Mouse (Mus musculus) MEL (cell line): Measurements from ENCODE around the gene Sowaha. TPM values are rescaled to one million over a fixed set of nuclear protein-coding genes. Genes with fewer than 3 reads are reported as not detected.

ENCODE experiments used
- DNase-seq: peaks from one replicate; pipeline ENCODE4 v3.0.0; 2011; ENCODE audit warnings: low read depth, low spot score
- H3K27ac ChIP-seq: 2 replicates; pipeline ENCODE4 v1.5.1; 2012; ENCODE audit warnings: low read depth, mild to moderate bottlenecking, control low read depth, low read length, moderate library complexity; ENCODE audit not compliant: control insufficient read depth
- H3K27me3 ChIP-seq, 2 experiments: fragments of 150-350 bp in 1 of 2; sonication (generic) in 1 of 2; 2 replicates each; pipeline ENCODE4 v1.6.1; 2012; ENCODE audit warnings: low read length in 2 of 2, mild to moderate bottlenecking in 2 of 2, improper control_type of control experiment in 1 of 2, moderate library complexity in 1 of 2; ENCODE audit not compliant: insufficient read depth in 2 of 2, control insufficient read depth in 1 of 2
- H3K36me3 ChIP-seq, 2 experiments: 2 replicates each; pipeline ENCODE4 v1.6.1; 2012 to 2014; ENCODE audit warnings: low read length in 2 of 2, improper control_type of control experiment in 1 of 2, inconsistent platforms in 1 of 2, mild to moderate bottlenecking in 1 of 2; ENCODE audit not compliant: insufficient read depth in 2 of 2, control insufficient read depth in 1 of 2
- H3K4me1 ChIP-seq, 2 experiments: fragments of 150-350 bp in 1 of 2; sonication (generic) in 1 of 2; 2 replicates each; pipeline ENCODE4 v1.6.1; 2012; ENCODE audit warnings: low read length in 2 of 2, improper control_type of control experiment in 1 of 2, mild to moderate bottlenecking in 1 of 2; ENCODE audit not compliant: insufficient read depth in 2 of 2, control insufficient read depth in 1 of 2
- H3K4me3 ChIP-seq, 2 experiments: fragments of 150-350 bp in 1 of 2; sonication (generic) in 1 of 2; 2 replicates each; pipeline ENCODE4 v1.5.1; 2012; ENCODE audit warnings: low read depth in 2 of 2, low read length in 2 of 2, mild to moderate bottlenecking in 2 of 2, moderate library complexity in 2 of 2, control low read depth in 1 of 2, improper control_type of control experiment in 1 of 2; ENCODE audit not compliant: control insufficient read depth in 1 of 2, insufficient read depth in 1 of 2
- H3K79me2 ChIP-seq: 2 replicates; pipeline ENCODE4 v1.6.1; 2012; ENCODE audit warnings: mild to moderate bottlenecking, low read length, moderate library complexity; ENCODE audit not compliant: control insufficient read depth, poor library complexity, insufficient read depth
- H3K9ac ChIP-seq: 2 replicates; pipeline ENCODE4 v1.6.1; 2012; ENCODE audit warnings: low read depth, mild to moderate bottlenecking, control low read depth, low read length, moderate library complexity; ENCODE audit not compliant: control insufficient read depth, poor library complexity, severe bottlenecking
- H3K9me3 ChIP-seq: fragments of 150-350 bp; sonication (generic); replicated peaks from 2 replicates; pipeline ENCODE4 v1.6.1; 2012; ENCODE audit warnings: mild to moderate bottlenecking, low read length, improper control_type of control experiment, moderate library complexity; ENCODE audit not compliant: insufficient read depth
- BHLHE40 ChIP-seq: IDR thresholded peaks from 2 replicates; pipeline ENCODE4 v1.6.1; 2012; ENCODE audit warnings: low read depth, mild to moderate bottlenecking, inconsistent platforms, low read length, improper control_type of control experiment, borderline replicate concordance
- CHD1 ChIP-seq: IDR thresholded peaks from 2 replicates; pipeline ENCODE4 v1.6.1; 2012; ENCODE audit warnings: low read depth, mild to moderate bottlenecking, inconsistent platforms, low read length, improper control_type of control experiment
- ELF1 ChIP-seq: IDR thresholded peaks from 2 replicates; pipeline ENCODE4 v1.6.1; 2014; ENCODE audit warnings: low read depth, mild to moderate bottlenecking, inconsistent platforms, low read length, improper control_type of control experiment, moderate library complexity
- EP300 ChIP-seq, 2 experiments: IDR thresholded peaks; 2 replicates each; pipeline ENCODE4 v1.6.1; 2011; ENCODE audit warnings: improper control_type of control experiment in 2 of 2, low read length in 2 of 2, low read depth in 1 of 2, mild to moderate bottlenecking in 1 of 2
- ETS1 ChIP-seq: IDR thresholded peaks from 2 replicates; pipeline ENCODE4 v1.6.1; 2012; ENCODE audit warnings: low read depth, mild to moderate bottlenecking, inconsistent platforms, low read length, improper control_type of control experiment, moderate library complexity
- GATA1 ChIP-seq: IDR thresholded peaks from 2 replicates; pipeline ENCODE4 v1.6.1; 2011; ENCODE audit warnings: low read depth, low read length, improper control_type of control experiment
- HCFC1 ChIP-seq: IDR thresholded peaks from 2 replicates; pipeline ENCODE4 v1.6.1; 2012; ENCODE audit warnings: low read depth, mild to moderate bottlenecking, inconsistent platforms, low read length, improper control_type of control experiment, moderate library complexity
- MAFK ChIP-seq: IDR thresholded peaks from 2 replicates; pipeline ENCODE4 v1.6.1; 2011; ENCODE audit warnings: low read depth, mild to moderate bottlenecking, low read length, improper control_type of control experiment, borderline replicate concordance
- MEF2A ChIP-seq: IDR thresholded peaks from 2 replicates; pipeline ENCODE4 v1.6.1; 2014; ENCODE audit warnings: low read depth, mild to moderate bottlenecking, inconsistent platforms, low read length, improper control_type of control experiment; ENCODE audit not compliant: poor library complexity, insufficient replicate concordance, severe bottlenecking; ENCODE audit errors: extremely low read depth
- MXI1 ChIP-seq: IDR thresholded peaks from 2 replicates; pipeline ENCODE4 v1.6.1; 2011; ENCODE audit warnings: mild to moderate bottlenecking, low read depth, low read length, improper control_type of control experiment
- MYB ChIP-seq: IDR thresholded peaks from 2 replicates; pipeline ENCODE4 v1.6.1; 2011; ENCODE audit warnings: mild to moderate bottlenecking, low read depth, low read length, improper control_type of control experiment
- MYC ChIP-seq: IDR thresholded peaks from 2 replicates; pipeline ENCODE4 v1.6.1; 2011; ENCODE audit warnings: low read depth, mild to moderate bottlenecking, low read length, improper control_type of control experiment, moderate library complexity
- POLR2A ChIP-seq, 2 experiments: IDR thresholded peaks; 2 replicates each; pipeline ENCODE4 v1.6.1; 2011 to 2012; ENCODE audit warnings: low read length in 2 of 2, mild to moderate bottlenecking in 2 of 2, control low read depth in 1 of 2, improper control_type of control experiment in 1 of 2, low read depth in 1 of 2, moderate library complexity in 1 of 2; ENCODE audit not compliant: control insufficient read depth in 1 of 2, insufficient read depth in 1 of 2, poor library complexity in 1 of 2
- POLR2AphosphoS5 ChIP-seq: IDR thresholded peaks from 2 replicates; pipeline ENCODE4 v1.6.1; 2012; ENCODE audit warnings: low read depth, borderline replicate concordance, mild to moderate bottlenecking, inconsistent platforms, low read length, moderate library complexity, mixed read lengths
- SIN3A ChIP-seq: IDR thresholded peaks from 2 replicates; pipeline ENCODE4 v1.6.1; 2012; ENCODE audit warnings: low read length, improper control_type of control experiment, inconsistent platforms
- SMC3 ChIP-seq: IDR thresholded peaks from 2 replicates; pipeline ENCODE4 v1.6.1; 2011; ENCODE audit warnings: low read depth, low read length, improper control_type of control experiment
- TAL1 ChIP-seq: IDR thresholded peaks from 2 replicates; pipeline ENCODE4 v1.6.1; 2012; ENCODE audit warnings: mild to moderate bottlenecking, inconsistent platforms, low read length, moderate library complexity, mixed read lengths
- TCF12 ChIP-seq: IDR thresholded peaks from 2 replicates; pipeline ENCODE4 v1.6.1; 2014; ENCODE audit warnings: low read depth, mild to moderate bottlenecking, inconsistent platforms, low read length, improper control_type of control experiment, moderate library complexity
- USF1 ChIP-seq: IDR thresholded peaks from 2 replicates; pipeline ENCODE4 v1.6.1; 2014; ENCODE audit warnings: low read depth, mild to moderate bottlenecking, inconsistent platforms, low read length, improper control_type of control experiment, moderate library complexity
- ZMIZ1 ChIP-seq: IDR thresholded peaks from 2 replicates; pipeline ENCODE4 v1.6.1; 2012; ENCODE audit warnings: low read depth, mild to moderate bottlenecking, inconsistent platforms, low read length, improper control_type of control experiment, moderate library complexity
- polyA plus RNA-seq, 2 experiments: library from polyadenylated mRNA; stranded (reverse) in 1 of 2; unstranded in 1 of 2; fragments of >175 nt in 1 of 2; fragments of >200 nt in 1 of 2; gene quantifications; 2 replicates each; pipeline versions ENCODE4 v1.2.1 to v1.2.4; 2012; ENCODE audit warnings: low replicate concordance in 2 of 2, low read depth in 1 of 2; ENCODE audit not compliant: insufficient read length in 2 of 2, insufficient read depth in 1 of 2, missing spikeins in 1 of 2
- total RNA-seq: library from RNA; depleted of rRNA; stranded (reverse); fragments of 300-350 nt; gene quantifications from 2 replicates; pipeline ENCODE4 v1.2.3, GENCODE M21; 2012

Sowaha gene
- total and polyA plus RNA-seq, 3 experiments = not detected

DNA sequence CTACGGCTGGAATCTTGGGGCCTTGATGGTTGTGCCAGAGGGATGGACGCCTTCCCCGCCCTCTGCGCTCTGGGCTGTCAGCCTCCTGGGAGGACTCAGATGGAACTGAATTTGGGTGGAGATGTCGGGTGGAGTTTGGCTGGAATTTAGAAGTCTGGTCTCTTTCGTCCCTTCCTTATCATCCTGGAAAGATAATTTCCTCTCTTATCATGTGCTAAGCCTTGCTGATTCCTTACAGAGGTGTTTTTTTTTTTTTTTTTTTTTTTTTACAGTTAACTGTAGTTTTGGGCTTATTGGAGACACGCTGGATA, 41.7 kb upstream of the Sowaha start (continued):
- TF ChIP-seq POLR2AphosphoS5 = no peak
- no peak for TF ChIP-seq ELF1
- TF ChIP-seq BHLHE40 = peak; percentile 82
- TF ChIP-seq POLR2A (IDR thresholded peaks at IDR 0.05; ENCODE audit: control insufficient read depth in 1 of 2, insufficient read depth in 1 of 2, low read depth in 1 of 2, low read length in 2 of 2, poor library complexity in 1 of 2) = no peak; a peak in 2 of 4 replicates
- TF ChIP-seq SIN3A = peak; percentile 77
- peak; percentile 91; the same call in 1 of the 2 replicates for TF ChIP-seq CHD1
- no peak for TF ChIP-seq MXI1
- 0 out of 2 replicates have a peak, but pooled peaks have one; percentile 32 for TF ChIP-seq MYC
- no peak for TF ChIP-seq HCFC1
- peak; percentile 89 for TF ChIP-seq ETS1
- TF ChIP-seq ZMIZ1 = no peak
- TF ChIP-seq MAFK = no peak; the same call in 1 of the 2 replicates
- TF ChIP-seq MYB = peak; percentile 92
- no peak for TF ChIP-seq TAL1
- TF ChIP-seq MEF2A = peak; percentile 50; the same call in 1 of the 2 replicates

- peaks cover 27 to 58% of the 10 kb centered on the region in 2 experiments for H3K4me1 ChIP-seq
- TF ChIP-seq MXI1 (peak; percentile 50; the same call in 1 of the 2 replicates), USF1 (peak; percentile 78), SMC3 (no peak), ELF1 (0 out of 2 replicates have a peak, but pooled peaks have one; percentile 10), SIN3A (peak; percentile 18; the same call in 1 of the 2 replicates), MAFK (no peak), MYB (peak; percentile 33), TAL1 (peak; percentile 45), TCF12 (peak; percentile 82; the same call in 1 of the 2 replicates), BHLHE40 (peak; percentile 57; the same call in 1 of the 2 replicates), GATA1 (peak; percentile 71), MYC (no peak), ETS1 (peak; percentile 83), MEF2A (no peak), EP300 (IDR thresholded peaks at IDR 0.05; ENCODE audit: low read depth in 1 of 2, low read length in 2 of 2) (peak in 1 of 2 experiments; percentile 78; a peak in 2 of 4 replicates)
- TF ChIP-seq, all 39 proteins: peak for 11
- Histone ChIP-seq H3K27me3 (no peaks in the 10 kb centered on the region), H3K79me2 (peaks cover 68% of the 10 kb centered on the region), H3K9me3 (no peaks in the 10 kb centered on the region), H3K27ac (peak overlapping the region; percentile 98), H3K9ac (peak overlapping the region; percentile 95), H3K4me3 (peak overlapping the region; percentile 70 to 75), H3K36me3 (peaks cover 6 to 54% of the 10 kb centered on the region in 2 experiments)
- DNase-seq = peak; percentile 87
Measured at GRCm38 (mm10) chr11:53521120-53521820, 41.2 kb upstream of the Sowaha start.
